Mouse (Mus musculus): ENCODE data around the gene Itpr3. TPM values are rescaled to one million over a fixed set of nuclear protein-coding genes. Genes with fewer than 3 reads are reported as not detected.

Gene Itpr3
- total RNA-seq, 1 experiment, result 44.1 TPM

- Histone ChIP-seq H3K9ac (ENCODE audit: insufficient read depth, low read depth, low read length, poor library complexity, severe bottlenecking) (no peak overlapping the region), H3K4me3 (ENCODE audit: insufficient read depth in 1 of 2, low read depth in 1 of 2, low read length in 2 of 2, poor library complexity in 1 of 2, severe bottlenecking in 1 of 2) (no peak overlapping the region), H3K36me3 (ENCODE audit: control insufficient read depth, insufficient read depth, low read length, poor library complexity, severe bottlenecking) (peaks cover 58% of the 10 kb centered on the region), H3K9me3 (ENCODE audit: control insufficient read depth, insufficient read depth, low read depth, low read length) (no peaks in the 10 kb centered on the region), H3K4me1 (ENCODE audit: control insufficient read depth in 2 of 2, insufficient read depth in 2 of 2, low read length in 2 of 2, poor library complexity in 1 of 2) (peaks cover 2 to 18% of the 10 kb centered on the region in 2 experiments; a peak in 2 of 4 replicates), H3K27ac (ENCODE audit: insufficient read depth, low read depth, low read length, poor library complexity, severe bottlenecking) (no peak overlapping the region)
- DNase-seq (ENCODE audit: low read depth, low spot score), result no peak
- in situ Hi-C loops (cut with MboI; ENCODE audit: low sequenced_read_pairs in 2 of 2, unreplicated experiment in 2 of 2), result no loop called here
- TF ChIP-seq ZC3H11A (IDR thresholded peaks at IDR 0.05; ENCODE audit: borderline replicate concordance, low read depth, low read length), result no peak
- TF ChIP-seq HCFC1 (IDR thresholded peaks at IDR 0.05; ENCODE audit: borderline replicate concordance, insufficient read depth, low read length), result no peak
- no peak for TF ChIP-seq MAFK (IDR thresholded peaks at IDR 0.05; ENCODE audit: insufficient read depth, low read depth, low read length)
- TF ChIP-seq ZNF384 (IDR thresholded peaks at IDR 0.05; ENCODE audit: low read depth, low read length), result no peak
- TF ChIP-seq CHD2 (IDR thresholded peaks at IDR 0.05; ENCODE audit: low read depth, low read length), result no peak
These were observed 53.0 kb downstream of the Itpr3 start for GRCm38 (mm10) chr17:27110072-27110471.

GRCm38 (mm10) chr17:27118676-27119539 lies 61.8 kb downstream of the Itpr3 start:
- in situ Hi-C loops (cut with MboI; ENCODE audit: low sequenced_read_pairs in 2 of 2, unreplicated experiment in 2 of 2), result no loop called here
- H3K36me3 ChIP-seq (ENCODE audit: control insufficient read depth, insufficient read depth, low read length, poor library complexity, severe bottlenecking), result peaks cover 76% of the 10 kb centered on the region
- peaks cover 0 to 22% of the 10 kb centered on the region in 2 experiments; a peak in 2 of 4 replicates for H3K4me1 ChIP-seq (ENCODE audit: control insufficient read depth in 2 of 2, insufficient read depth in 2 of 2, low read length in 2 of 2, poor library complexity in 1 of 2)
- TF ChIP-seq CHD2 (IDR thresholded peaks at IDR 0.05; ENCODE audit: low read depth, low read length), result no peak
- no peak for TF ChIP-seq HCFC1 (IDR thresholded peaks at IDR 0.05; ENCODE audit: borderline replicate concordance, insufficient read depth, low read length)
- TF ChIP-seq MAFK (IDR thresholded peaks at IDR 0.05; ENCODE audit: insufficient read depth, low read depth, low read length), result no peak
- no peak for TF ChIP-seq ZC3H11A (IDR thresholded peaks at IDR 0.05; ENCODE audit: borderline replicate concordance, low read depth, low read length)
- TF ChIP-seq ZNF384 (IDR thresholded peaks at IDR 0.05; ENCODE audit: low read depth, low read length), result no peak
- H3K9ac ChIP-seq (ENCODE audit: insufficient read depth, low read depth, low read length, poor library complexity, severe bottlenecking), result no peak overlapping the region
- no peak for DNase-seq (ENCODE audit: low read depth, low spot score)
- H3K27ac ChIP-seq (ENCODE audit: insufficient read depth, low read depth, low read length, poor library complexity, severe bottlenecking), result no peak overlapping the region
- no peak overlapping the region for H3K4me3 ChIP-seq (ENCODE audit: insufficient read depth in 1 of 2, low read depth in 1 of 2, low read length in 2 of 2, poor library complexity in 1 of 2, severe bottlenecking in 1 of 2)
- H3K9me3 ChIP-seq (ENCODE audit: control insufficient read depth, insufficient read depth, low read depth, low read length), result no peaks in the 10 kb centered on the region

- Histone ChIP-seq H3K9me3 (ENCODE audit: control insufficient read depth, insufficient read depth, low read depth, low read length) (no peaks in the 10 kb centered on the region), H3K27ac (ENCODE audit: insufficient read depth, low read depth, low read length, poor library complexity, severe bottlenecking) (no peak overlapping the region), H3K4me3 (ENCODE audit: insufficient read depth in 1 of 2, low read depth in 1 of 2, low read length in 2 of 2, poor library complexity in 1 of 2, severe bottlenecking in 1 of 2) (no peak overlapping the region), H3K36me3 (ENCODE audit: control insufficient read depth, insufficient read depth, low read length, poor library complexity, severe bottlenecking) (peaks cover 74% of the 10 kb centered on the region), H3K9ac (ENCODE audit: insufficient read depth, low read depth, low read length, poor library complexity, severe bottlenecking) (no peak overlapping the region), H3K4me1 (ENCODE audit: control insufficient read depth in 2 of 2, insufficient read depth in 2 of 2, low read length in 2 of 2, poor library complexity in 1 of 2) (peaks cover 0 to 17% of the 10 kb centered on the region in 2 experiments; a peak in 2 of 4 replicates)
- in situ Hi-C loops (cut with MboI; ENCODE audit: low sequenced_read_pairs in 2 of 2, unreplicated experiment in 2 of 2), result no loop called here
- DNase-seq (ENCODE audit: low read depth, low spot score), result no peak
- TF ChIP-seq ZNF384 (IDR thresholded peaks at IDR 0.05; ENCODE audit: low read depth, low read length) (no peak), ZC3H11A (IDR thresholded peaks at IDR 0.05; ENCODE audit: borderline replicate concordance, low read depth, low read length) (no peak), CHD2 (IDR thresholded peaks at IDR 0.05; ENCODE audit: low read depth, low read length) (no peak), MAFK (IDR thresholded peaks at IDR 0.05; ENCODE audit: insufficient read depth, low read depth, low read length) (no peak), HCFC1 (IDR thresholded peaks at IDR 0.05; ENCODE audit: borderline replicate concordance, insufficient read depth, low read length) (no peak)
These were observed 62.4 kb downstream of the Itpr3 start for GRCm38 (mm10) chr17:27119540-27119895.

GRCm38 (mm10) chr17:27119954-27120353 lies 62.9 kb downstream of the Itpr3 start:
- Histone ChIP-seq H3K4me1 (ENCODE audit: control insufficient read depth in 2 of 2, insufficient read depth in 2 of 2, low read length in 2 of 2, poor library complexity in 1 of 2) (peaks cover 0 to 15% of the 10 kb centered on the region in 2 experiments; a peak in 2 of 4 replicates), H3K27ac (ENCODE audit: insufficient read depth, low read depth, low read length, poor library complexity, severe bottlenecking) (no peak overlapping the region), H3K9me3 (ENCODE audit: control insufficient read depth, insufficient read depth, low read depth, low read length) (no peaks in the 10 kb centered on the region), H3K9ac (ENCODE audit: insufficient read depth, low read depth, low read length, poor library complexity, severe bottlenecking) (no peak overlapping the region), H3K4me3 (ENCODE audit: insufficient read depth in 1 of 2, low read depth in 1 of 2, low read length in 2 of 2, poor library complexity in 1 of 2, severe bottlenecking in 1 of 2) (no peak overlapping the region), H3K36me3 (ENCODE audit: control insufficient read depth, insufficient read depth, low read length, poor library complexity, severe bottlenecking) (peaks cover 73% of the 10 kb centered on the region)
- in situ Hi-C loops (cut with MboI; ENCODE audit: low sequenced_read_pairs in 2 of 2, unreplicated experiment in 2 of 2), result no loop called here
- DNase-seq (ENCODE audit: low read depth, low spot score), result no peak
- TF ChIP-seq CHD2 (IDR thresholded peaks at IDR 0.05; ENCODE audit: low read depth, low read length) (no peak), ZC3H11A (IDR thresholded peaks at IDR 0.05; ENCODE audit: borderline replicate concordance, low read depth, low read length) (no peak), HCFC1 (IDR thresholded peaks at IDR 0.05; ENCODE audit: borderline replicate concordance, insufficient read depth, low read length) (no peak), MAFK (IDR thresholded peaks at IDR 0.05; ENCODE audit: insufficient read depth, low read depth, low read length) (no peak), ZNF384 (IDR thresholded peaks at IDR 0.05; ENCODE audit: low read depth, low read length) (no peak)

Data from ES-E14 (cell line).